Mouse (Mus musculus): Measurements from ENCODE around the gene Ak2.

GRCm38 (mm10) chr4:129021426-129021825 is 29.7 kb downstream of the Ak2 start:
- no peak for TF ChIP-seq GATA1 (IDR thresholded peaks at IDR 0.05; ENCODE audit: low read length)
- no peak for TF ChIP-seq TAL1 (IDR thresholded peaks at IDR 0.05; ENCODE audit: low read length)
